ENCODE assay signal across 8 mouse cellular contexts in genomic region chr2:31141867-31142454, GRCm38 (mm10). TPM values are rescaled to one million over a fixed set of nuclear protein-coding genes. Genes with fewer than 3 reads are reported as not detected.
DNase-seq lines count a peak whose midpoint lies in the region; ATAC-seq and TF ChIP-seq lines count a peak whose summit lies in the region.

Gene Fnbp1, minus strand, starts transcription at chr2:31142008.

- H3K4me3 ChIP-seq in hindbrain, embryonic 15.5 days, result peak within 1 kb of the TSS; percentile 97
- peak within 1 kb of the TSS; percentile 96 for H3K4me3 ChIP-seq in left cerebral cortex, adult 2 months
- H3K4me3 ChIP-seq in macrophage (ENCODE audit: inconsistent target), result peak within 1 kb of the TSS; percentile 95

- peaks cover 66% of the 10 kb centered on the region for H3K79me2 ChIP-seq in macrophage (ENCODE audit: inconsistent target)

- no peaks in the 10 kb centered on the region for H3K27me3 ChIP-seq in hindbrain, embryonic 15.5 days

- ATAC-seq in hindbrain, embryonic 15.5 days (ENCODE audit: low FRiP score, low read depth), result peak; percentile 96

- TF ChIP-seq CTCF in left cerebral cortex, adult 2 months (IDR thresholded peaks at IDR 0.05), result no peak; the same call in none of the 2 replicates

- H3K36me3 ChIP-seq in hindbrain, embryonic 15.5 days, result peaks cover 14% of the 10 kb centered on the region; the same call in 1 of the 2 replicates
- H3K36me3 ChIP-seq in macrophage (ENCODE audit: inconsistent target), result no peaks in the 10 kb centered on the region

- intact Hi-C loops in left cerebral cortex, adult 2 months (cut with DNase I), result loop anchor here (2.0 kb wide), 1 partner anchor 117 kb away; no protein-coding TSS in a partner anchor

- H3K27ac ChIP-seq in hindbrain, embryonic 15.5 days (replicated peaks), result peak within 1 kb of the TSS; percentile 94
- H3K27ac ChIP-seq in left cerebral cortex, adult 2 months, result peak within 1 kb of the TSS; percentile 97
- H3K27ac ChIP-seq in macrophage, result peak within 1 kb of the TSS; percentile 98

- peaks cover 34% of the 10 kb centered on the region for H3K4me1 ChIP-seq in hindbrain, embryonic 15.5 days (replicated peaks)

- peak; percentile 95 for DNase-seq in ZHBTc4 (ENCODE audit: low read depth, low spot score)
- DNase-seq in cerebellum, postnatal 4 days (ENCODE audit: low spot score in 2 of 2), result peak; percentile 66 to 81
- DNase-seq in gastrocnemius, adult 18-20 months (ENCODE audit: low spot score), result peak; percentile 80
- DNase-seq in left cerebral cortex, adult 2 months (ENCODE audit: extremely low spot score in 1 of 2, low spot score in 2 of 2), result peak; percentile 86 to 89
- peak; percentile 70 for DNase-seq in retina, postnatal 7 days (ENCODE audit: low read depth, low spot score)
- DNase-seq in urinary bladder, adult 2 months (ENCODE audit: low spot score), result peak; percentile 77

- H3K9me3 ChIP-seq in hindbrain, embryonic 15.5 days, result no peaks in the 10 kb centered on the region

- H3K9ac ChIP-seq in hindbrain, embryonic 15.5 days, result peak within 1 kb of the TSS; percentile 97

- WGBS in hindbrain, embryonic 15.5 days, result under 1% methylated on average over 54 of the region's 59 CpGs
- WGBS in macrophage (ENCODE audit: missing documents), result under 1% methylated on average over 58 of the region's 59 CpGs

- H3K4me2 ChIP-seq in hindbrain, embryonic 15.5 days, result peak within 1 kb of the TSS; percentile 89

RNA-seq across cellular contexts. Expression of gene Fnbp1, which starts in this region (rescaled TPM):
- 10 to 100 TPM in 1 of 2 experiments, 1 to 10 TPM in 1; 9.2 to 11.9 TPM for total RNA-seq in gastrocnemius, adult 18-20 months (2021)
- polyA plus RNA-seq in hindbrain, embryonic 15.5 days (2015; fragmentation: Nextera tagmentation; extraction: Ambion mirVana), result 32.5 and 33.0 TPM in 2 replicates
- 100 to 1,000 TPM in 1 of 2 experiments, 10 to 100 TPM in 1; 85.8 to 101 TPM for total RNA-seq in left cerebral cortex, adult 2 months (2021)
- 100 to 1,000 TPM; 230 to 652 (median 349) TPM for total RNA-seq in macrophage (2018; cell fraction: chromatin; rRNA removed)
- total RNA-seq in macrophage (2018; cell fraction: cytosol; rRNA removed), result 10 to 100 TPM; 45.7 to 98.1 (median 65.6) TPM
- total RNA-seq in macrophage (2018; cell fraction: nucleus; rRNA removed), result 100 to 1,000 TPM; 117 to 400 (median 216) TPM
- 77.2 to 118 TPM (median 110 TPM) in 3 replicates for polyA plus RNA-seq in macrophage (2018)
- 167 and 198 TPM in 2 replicates for polyA plus RNA-seq in urinary bladder, adult 2 months (2012; rRNA removed)

Comparison
In these comparisons a context has a peak if more than half of its experiments do, and no peak if none do; other contexts are left out.
1. Peak in every context shown above with its lines: DNase-seq, ATAC-seq, H3K4me3 ChIP-seq and H3K27ac ChIP-seq.
2. RNA of gene Fnbp1 (total RNA-seq): 85.8 to 101 TPM in left cerebral cortex, adult 2 months; 9.2 to 11.9 TPM in gastrocnemius, adult 18-20 months; every median in the first group is over 4 times any median in the second.